Mouse (Mus musculus): ENCODE measurements around the gene Baz1b. TPM values are rescaled to one million over a fixed set of nuclear protein-coding genes. Genes with fewer than 3 reads are reported as not detected.
A peak's percentile ranks its signal among the peaks of the same experiment; 100 is the strongest.

The Baz1b gene
- total and polyA plus RNA-seq, 3 experiments = 44.5 to 81.5 (median 72.9) TPM

- Histone ChIP-seq H3K9me3 (replicated peaks; ENCODE audit: insufficient read depth, low read length) (no peaks in the 10 kb centered on the region), H3K27me3 (ENCODE audit: control insufficient read depth in 1 of 2, insufficient read depth in 2 of 2, low read length in 2 of 2) (no peaks in the 10 kb centered on the region), H3K9ac (ENCODE audit: control insufficient read depth, low read depth, low read length, poor library complexity, severe bottlenecking) (no peak overlapping the region), H3K36me3 (ENCODE audit: control insufficient read depth in 1 of 2, insufficient read depth in 2 of 2, low read length in 2 of 2) (peaks cover 0 to 7% of the 10 kb centered on the region in 2 experiments; a peak in 2 of 4 replicates), H3K79me2 (ENCODE audit: control insufficient read depth, insufficient read depth, low read length, poor library complexity) (peaks cover 3% of the 10 kb centered on the region; the same call in 1 of the 2 replicates), H3K4me1 (ENCODE audit: control insufficient read depth in 1 of 2, insufficient read depth in 2 of 2, low read length in 2 of 2) (peaks cover 0 to 11% of the 10 kb centered on the region in 2 experiments; a peak in 2 of 4 replicates), H3K4me3 (ENCODE audit: control insufficient read depth in 1 of 2, insufficient read depth in 1 of 2, low read depth in 2 of 2, low read length in 2 of 2) (no peak overlapping the region), H3K27ac (ENCODE audit: control insufficient read depth, low read depth, low read length) (no peak overlapping the region)
- peak in 1 of 2 experiments; percentile 19; a peak in 1 of 4 replicates for TF ChIP-seq POLR2A (IDR thresholded peaks at IDR 0.05; ENCODE audit: control insufficient read depth in 1 of 2, insufficient read depth in 1 of 2, low read depth in 1 of 2, low read length in 2 of 2, poor library complexity in 1 of 2)
- TF ChIP-seq TCF12 (IDR thresholded peaks at IDR 0.05; ENCODE audit: low read depth, low read length) = no peak
- no peak for TF ChIP-seq MYB (IDR thresholded peaks at IDR 0.05; ENCODE audit: low read depth, low read length)
- no peak for TF ChIP-seq E2F4 (IDR thresholded peaks at IDR 0.05; ENCODE audit: borderline replicate concordance, low read depth, low read length)
- no peak for TF ChIP-seq USF1 (IDR thresholded peaks at IDR 0.05; ENCODE audit: low read depth, low read length)
- DNase-seq (ENCODE audit: low read depth, low spot score) = no peak
These were observed 62.1 kb downstream of the Baz1b start for GRCm38 (mm10) chr5:135248956-135249676.

GRCm38 (mm10) chr5:135250186-135251078 is 63.4 kb downstream of the Baz1b start:
- H3K27me3 ChIP-seq (ENCODE audit: control insufficient read depth in 1 of 2, insufficient read depth in 2 of 2, low read length in 2 of 2) = no peaks in the 10 kb centered on the region
- H3K4me1 ChIP-seq (ENCODE audit: control insufficient read depth in 1 of 2, insufficient read depth in 2 of 2, low read length in 2 of 2) = peaks cover 0 to 11% of the 10 kb centered on the region in 2 experiments; a peak in 2 of 4 replicates
- H3K4me3 ChIP-seq (ENCODE audit: control insufficient read depth in 1 of 2, insufficient read depth in 1 of 2, low read depth in 2 of 2, low read length in 2 of 2) = peak overlapping the region; percentile 69 to 82
- DNase-seq (ENCODE audit: low read depth, low spot score) = peak; percentile 67
- TF ChIP-seq RCOR1 (IDR thresholded peaks at IDR 0.05; ENCODE audit: low read depth, low read length) (no peak), TAL1 (IDR thresholded peaks at IDR 0.05; ENCODE audit: low read length) (no peak), ZC3H11A (IDR thresholded peaks at IDR 0.05; ENCODE audit: low read depth, low read length) (no peak), E2F4 (IDR thresholded peaks at IDR 0.05; ENCODE audit: borderline replicate concordance, low read depth, low read length) (no peak), MYC (IDR thresholded peaks at IDR 0.05; ENCODE audit: low read depth, low read length) (0 out of 2 replicates have a peak, but pooled peaks have one; percentile 49), MEF2A (IDR thresholded peaks at IDR 0.05; ENCODE audit: extremely low read depth, insufficient replicate concordance, low read depth, low read length, poor library complexity, severe bottlenecking) (no peak), TCF12 (IDR thresholded peaks at IDR 0.05; ENCODE audit: low read depth, low read length) (0 out of 2 replicates have a peak, but pooled peaks have one; percentile 8), MXI1 (IDR thresholded peaks at IDR 0.05; ENCODE audit: low read depth, low read length) (no peak)
- no peaks in the 10 kb centered on the region for H3K9me3 ChIP-seq (replicated peaks; ENCODE audit: insufficient read depth, low read length)
- peaks cover 0 to 6% of the 10 kb centered on the region in 2 experiments; a peak in 2 of 4 replicates for H3K36me3 ChIP-seq (ENCODE audit: control insufficient read depth in 1 of 2, insufficient read depth in 2 of 2, low read length in 2 of 2)
- no peak overlapping the region for H3K27ac ChIP-seq (ENCODE audit: control insufficient read depth, low read depth, low read length)
- peaks cover 3% of the 10 kb centered on the region; the same call in 1 of the 2 replicates for H3K79me2 ChIP-seq (ENCODE audit: control insufficient read depth, insufficient read depth, low read length, poor library complexity)
- H3K9ac ChIP-seq (ENCODE audit: control insufficient read depth, low read depth, low read length, poor library complexity, severe bottlenecking) = peak overlapping the region; percentile 73
